Mouse (Mus musculus) T-helper 17 cell (primary cell): ENCODE measurements at regions not wholly inside any gene's neighbourhood (a gene's known extent, or its start where the extent isn't known, plus 50 kb on each side); places are given as distances from the start of the nearest gene placed in this dataset.

Experiments used
- in situ Hi-C, 2 experiments: fragments of 300-600 bp; cut with MboI, MseI; formaldehyde crosslinking; loops; 1 replicate in 1 of 2; 2 replicates in 1 of 2; pipeline ENCODE4 v1.15.1; 2025; ENCODE audit warnings: high pct_unique_total_duplicates in 2 of 2

- in situ Hi-C loops, result no loop called here
These were observed 613.0 kb downstream of the Nfib start for GRCm38 (mm10) chr4:82092296-82093230.

GRCm38 (mm10) chr4:82089657-82090056 is 615.9 kb downstream of the Nfib start:
- in situ Hi-C loops, result no loop called here

- in situ Hi-C loops, result no loop called here
These were observed 622.0 kb downstream of the Nfib start for GRCm38 (mm10) chr4:82083519-82083918.

GRCm38 (mm10) chr4:82068050-82068449 is 625.4 kb upstream of the Mpdz start:
- in situ Hi-C loops, result no loop called here

- in situ Hi-C loops, result no loop called here
These were observed 623.2 kb upstream of the Mpdz start for GRCm38 (mm10) chr4:82065641-82066358.

- in situ Hi-C loops, result no loop called here
These were observed 620.1 kb upstream of the Mpdz start for GRCm38 (mm10) chr4:82062726-82063125.

- in situ Hi-C loops, result loop anchor here in 1 of 2 experiments (10.0 kb wide), 1 partner anchor 1828 kb away; no protein-coding TSS in a partner anchor
These were observed 614.1 kb upstream of the Mpdz start for GRCm38 (mm10) chr4:82056671-82057070.

GRCm38 (mm10) chr4:82048171-82048570 is 605.6 kb upstream of the Mpdz start:
- in situ Hi-C loops, result no loop called here

GRCm38 (mm10) chr4:82037473-82037872 is 594.9 kb upstream of the Mpdz start:
- in situ Hi-C loops, result loop anchor here in 1 of 2 experiments (10.0 kb wide), 1 partner anchor 507 kb away; no protein-coding TSS in a partner anchor

GRCm38 (mm10) chr4:82035074-82035703 is 592.6 kb upstream of the Mpdz start:
- in situ Hi-C loops, result loop anchor here in 1 of 2 experiments (10.0 kb wide), 1 partner anchor 510 kb away; no protein-coding TSS in a partner anchor

- in situ Hi-C loops, result no loop called here
These were observed 586.6 kb upstream of the Mpdz start for GRCm38 (mm10) chr4:82029237-82029636.

GRCm38 (mm10) chr4:82027447-82027881 is 584.8 kb upstream of the Mpdz start:
- in situ Hi-C loops, result no loop called here

GRCm38 (mm10) chr4:82001406-82001732 is 558.8 kb upstream of the Mpdz start:
- in situ Hi-C loops, result no loop called here

GRCm38 (mm10) chr4:82000590-82001405 is 558.2 kb upstream of the Mpdz start:
- in situ Hi-C loops, result no loop called here

GRCm38 (mm10) chr4:81999654-82000314 is 557.2 kb upstream of the Mpdz start:
- in situ Hi-C loops, result no loop called here

GRCm38 (mm10) chr4:81999093-81999492 is 556.5 kb upstream of the Mpdz start:
- in situ Hi-C loops, result no loop called here

GRCm38 (mm10) chr4:81996445-81996844 is 553.8 kb upstream of the Mpdz start:
- in situ Hi-C loops, result no loop called here

- in situ Hi-C loops, result no loop called here
These were observed 552.6 kb upstream of the Mpdz start for GRCm38 (mm10) chr4:81995243-81995642.

- in situ Hi-C loops, result no loop called here
These were observed 546.2 kb upstream of the Mpdz start for GRCm38 (mm10) chr4:81988796-81989195.

- in situ Hi-C loops, result no loop called here
These were observed 544.0 kb upstream of the Mpdz start for GRCm38 (mm10) chr4:81986616-81987015.

- in situ Hi-C loops, result no loop called here
These were observed 539.2 kb upstream of the Mpdz start for GRCm38 (mm10) chr4:81981811-81982210.
